Mouse (Mus musculus) right cerebral cortex, adult 2 months (tissue): ENCODE results near the gene Nrxn2.
A peak's percentile ranks its signal among the peaks of the same experiment; 100 is the strongest.

Experiments
- DNase-seq, 2 experiments: peaks; one replicate each; pipeline ENCODE4 v3.0.0; 2021 to 2022; ENCODE audit warnings: low spot score in 2 of 2

The Nrxn2 gene

DNA sequence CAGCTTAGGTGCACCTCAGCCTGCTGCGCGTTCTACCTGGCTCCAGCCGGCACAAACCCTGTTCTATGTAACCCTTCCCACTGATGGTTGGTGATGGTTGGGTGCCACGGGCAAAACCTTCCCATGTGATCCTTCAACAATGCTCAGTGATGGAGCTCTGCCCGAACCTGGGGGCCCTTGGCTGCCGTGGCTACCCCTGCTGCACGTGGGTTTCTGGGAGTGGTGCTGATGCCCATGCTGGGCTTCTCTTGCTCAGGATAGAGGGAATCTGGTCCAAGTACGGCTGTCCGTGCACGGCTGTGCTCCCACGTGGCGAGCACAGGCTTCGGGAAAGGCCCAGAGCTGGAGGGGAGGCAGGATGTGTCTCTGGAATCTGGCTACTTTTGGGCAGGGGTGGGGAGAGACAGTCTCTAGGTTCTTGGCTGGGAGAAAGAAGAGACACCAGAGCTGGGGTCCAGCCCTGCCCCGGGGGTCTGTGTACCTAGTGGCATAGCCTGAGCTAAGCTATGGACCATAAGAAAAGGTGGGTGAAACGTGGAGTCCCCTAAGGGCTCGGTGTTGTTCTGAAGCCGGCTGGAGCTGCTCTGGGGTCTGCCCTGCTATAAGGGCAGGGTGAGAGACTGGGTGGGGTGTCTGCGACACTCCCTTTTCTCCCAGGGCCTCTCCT, 76.1 kb downstream of the Nrxn2 start:
- no peak for DNase-seq

DNA sequence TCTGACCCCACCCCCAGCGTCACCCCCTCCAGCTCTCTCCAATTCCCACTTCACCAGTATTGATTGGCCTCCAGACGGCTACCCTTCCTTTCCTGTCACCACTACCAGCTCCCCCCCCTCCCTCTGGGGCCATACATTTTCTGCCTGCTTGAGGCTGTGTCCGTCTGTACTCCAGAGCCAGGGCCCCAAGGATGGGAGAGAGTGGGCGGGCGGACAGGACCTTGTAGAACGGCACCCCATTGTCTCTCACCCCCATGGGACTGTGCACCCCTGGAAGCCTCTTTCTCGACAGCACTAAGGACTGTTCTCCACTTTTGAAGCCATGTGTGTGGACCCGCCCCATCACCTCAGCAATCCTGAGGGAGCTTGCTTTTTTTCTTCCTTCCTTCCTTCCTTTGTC, 77.2 kb downstream of the Nrxn2 start:
- DNase-seq: no peak

DNA sequence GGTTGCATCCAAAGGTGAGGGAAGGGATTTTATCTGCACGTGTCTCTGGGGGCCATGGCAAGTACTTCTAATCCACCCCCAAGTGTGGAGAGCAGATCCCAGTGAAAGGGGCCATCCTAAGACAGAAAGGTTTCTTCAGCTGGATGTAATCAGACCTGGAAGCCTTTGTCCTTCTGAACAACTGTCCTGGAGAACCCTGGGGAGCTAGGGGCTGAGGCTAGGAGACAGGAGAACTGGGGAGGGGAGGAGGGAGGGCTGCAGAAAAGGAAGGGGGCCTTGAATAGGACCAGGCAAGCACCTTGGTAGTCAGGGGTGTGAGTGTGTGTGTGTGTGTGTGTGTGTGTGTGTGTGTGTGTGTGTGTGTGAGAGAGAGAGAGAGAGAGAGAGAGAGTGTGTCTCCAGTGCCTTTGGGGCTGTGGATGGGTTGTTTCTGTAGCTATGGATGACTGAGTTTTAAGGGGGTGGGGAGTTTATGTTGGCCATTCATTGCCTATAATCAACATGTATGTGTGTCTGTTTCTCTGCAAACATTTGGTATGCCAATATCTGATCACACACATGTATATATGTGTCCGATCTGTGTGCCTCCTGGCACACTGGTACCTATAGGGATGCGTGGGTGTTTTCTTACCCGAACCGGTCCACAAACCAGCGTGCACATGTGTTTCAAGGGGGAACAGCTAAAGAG, 78.1 kb downstream of the Nrxn2 start:
- peak in 1 of 2 experiments; percentile 45 for DNase-seq

DNA sequence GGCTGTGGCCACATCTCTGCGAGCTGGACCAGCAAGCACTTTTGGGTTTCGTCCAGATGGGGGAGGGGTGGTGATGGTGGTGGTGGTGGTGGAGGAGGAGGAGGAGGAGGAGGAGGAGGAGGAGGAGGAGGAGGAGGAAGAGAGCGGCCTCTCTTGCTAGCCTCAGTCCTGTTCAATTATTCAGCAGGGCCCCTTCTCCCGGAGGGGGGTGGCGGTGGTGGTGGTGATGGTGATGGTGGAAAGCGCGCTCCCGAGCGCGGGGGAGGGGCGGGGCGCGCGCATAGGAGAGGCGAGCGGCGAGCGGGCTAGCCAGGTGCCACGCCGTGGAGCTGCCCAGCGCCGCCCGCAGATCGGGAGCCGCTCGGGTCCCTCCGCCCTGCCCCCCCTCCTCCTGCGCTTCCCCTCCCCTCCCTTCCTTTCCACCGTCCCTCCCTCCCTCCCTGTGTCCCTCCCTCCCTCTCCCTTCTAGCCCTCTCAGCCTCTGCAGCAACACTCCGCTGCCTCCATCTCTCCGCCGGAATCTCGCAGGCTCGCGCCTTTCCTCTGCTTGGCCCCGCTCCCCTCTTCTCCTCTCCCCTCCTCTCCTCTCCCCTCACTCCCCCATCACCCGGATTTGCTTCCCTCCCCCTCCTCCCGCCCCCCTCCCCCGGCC, 78.7 kb downstream of the Nrxn2 start:
- DNase-seq: peak; percentile 74 to 76

DNA sequence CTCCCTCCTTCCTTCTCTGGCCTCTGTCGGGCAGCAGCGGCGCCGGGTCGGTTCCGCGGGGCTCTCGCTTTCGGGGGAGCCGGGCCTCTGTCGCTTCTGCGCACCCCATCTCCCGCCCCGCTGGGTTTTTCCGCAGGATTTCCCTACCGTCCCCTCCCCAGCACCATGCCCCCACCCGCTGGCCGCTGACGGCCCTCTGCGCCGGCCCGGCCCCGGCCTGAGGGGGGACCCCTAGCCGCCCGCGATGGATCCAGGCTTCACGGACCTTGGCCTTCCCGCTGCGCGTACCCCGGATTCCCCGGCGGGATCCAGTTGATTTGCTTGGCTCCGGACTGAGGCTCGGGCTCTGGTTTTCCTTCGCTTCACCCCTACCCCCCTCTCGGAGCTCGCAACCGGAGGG, 79.3 kb downstream of the Nrxn2 start:
- no peak for DNase-seq

DNA sequence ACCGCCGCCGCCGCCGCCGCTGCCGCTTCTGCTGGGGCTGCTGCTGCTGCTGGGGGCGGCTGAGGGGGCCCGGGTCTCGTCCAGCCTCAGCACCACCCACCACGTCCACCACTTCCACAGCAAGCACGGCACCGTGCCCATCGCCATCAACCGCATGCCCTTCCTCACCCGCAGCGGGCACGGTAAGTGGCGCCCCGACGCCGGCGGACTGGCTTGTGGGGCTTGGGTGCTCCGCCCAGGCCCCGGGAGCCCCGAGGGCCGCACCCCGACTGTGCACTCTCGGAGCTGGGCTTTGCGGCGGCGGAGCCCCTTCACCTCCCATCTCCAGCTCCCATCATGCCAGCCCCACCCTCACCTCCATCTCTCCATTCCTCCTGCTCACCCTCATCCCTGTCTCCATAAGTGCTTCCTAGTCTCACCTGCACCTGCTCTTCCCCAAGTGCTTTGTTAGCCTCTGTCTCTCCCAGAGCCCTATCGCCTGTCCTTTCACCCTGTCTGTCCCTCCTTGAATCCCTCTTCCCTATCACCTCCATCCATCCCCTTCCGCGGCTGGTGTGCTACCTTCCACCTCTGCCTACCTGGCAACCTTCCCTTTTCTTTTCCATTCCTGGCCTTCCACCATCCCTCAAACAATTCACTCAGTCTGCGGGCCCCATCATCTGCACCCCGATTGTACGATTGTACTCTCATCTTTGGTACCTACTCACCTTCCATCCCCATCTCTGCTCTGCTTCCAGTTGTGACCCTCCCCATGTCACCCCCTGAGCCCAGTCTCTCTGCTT, 80.0 kb downstream of the Nrxn2 start:
- DNase-seq: no peak

DNA sequence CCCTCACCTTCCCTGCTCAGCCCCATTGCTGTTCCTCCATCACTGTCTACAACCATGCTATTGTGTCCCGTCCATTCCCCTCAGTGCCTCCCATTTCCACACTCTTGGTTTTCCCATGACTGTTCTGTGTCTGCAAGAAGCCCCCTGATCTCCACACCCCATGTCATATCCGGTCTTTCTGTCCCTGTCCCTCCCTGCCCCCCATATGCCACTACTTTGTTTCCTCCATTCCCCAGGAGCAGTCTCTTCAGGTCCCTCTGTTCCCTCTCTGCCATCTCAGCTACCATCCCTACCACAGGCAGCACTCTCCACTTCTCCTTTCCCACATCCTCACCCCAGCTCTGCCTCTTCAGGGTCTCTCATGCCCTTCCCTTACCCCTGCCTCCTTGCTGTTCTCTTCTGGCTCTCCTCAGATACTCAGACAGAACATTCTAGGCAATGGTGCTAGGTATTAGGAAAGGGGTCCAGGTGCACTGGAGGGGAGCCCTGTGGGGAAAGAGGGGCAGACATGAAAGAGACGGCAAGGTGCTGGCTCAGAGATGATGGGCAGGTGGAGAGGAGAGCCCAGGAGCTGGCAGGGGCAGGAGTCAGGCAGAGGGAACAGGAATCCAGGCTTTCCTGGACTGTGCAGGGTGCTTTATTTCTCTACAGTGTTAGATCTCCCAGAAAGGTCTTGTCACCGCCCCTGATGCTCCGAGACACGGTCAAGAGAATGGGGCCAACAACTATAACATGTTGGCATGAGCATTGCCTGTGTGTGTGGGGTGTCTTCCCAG, 81.5 kb downstream of the Nrxn2 start:
- no peak for DNase-seq

DNA sequence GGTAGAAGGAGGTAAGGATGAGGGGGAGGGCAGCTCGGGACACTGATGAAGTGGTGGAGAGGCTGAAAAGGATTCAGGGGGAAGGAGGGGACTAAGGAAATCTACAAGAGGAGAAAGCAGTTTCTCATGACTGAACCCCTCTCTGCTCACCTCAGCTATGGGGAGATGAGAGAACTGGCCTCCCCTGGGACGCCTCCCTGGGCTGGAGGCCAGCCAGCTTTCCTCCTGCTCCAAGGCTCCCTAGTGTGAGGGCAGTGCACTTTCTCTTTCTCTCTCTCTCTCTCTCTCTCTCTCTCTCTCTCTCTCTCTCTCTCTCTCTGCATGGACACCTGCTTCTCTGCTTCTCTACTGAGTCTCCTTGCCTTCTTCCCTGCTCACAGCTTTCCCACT, 82.1 kb downstream of the Nrxn2 start:
- no peak for DNase-seq

DNA sequence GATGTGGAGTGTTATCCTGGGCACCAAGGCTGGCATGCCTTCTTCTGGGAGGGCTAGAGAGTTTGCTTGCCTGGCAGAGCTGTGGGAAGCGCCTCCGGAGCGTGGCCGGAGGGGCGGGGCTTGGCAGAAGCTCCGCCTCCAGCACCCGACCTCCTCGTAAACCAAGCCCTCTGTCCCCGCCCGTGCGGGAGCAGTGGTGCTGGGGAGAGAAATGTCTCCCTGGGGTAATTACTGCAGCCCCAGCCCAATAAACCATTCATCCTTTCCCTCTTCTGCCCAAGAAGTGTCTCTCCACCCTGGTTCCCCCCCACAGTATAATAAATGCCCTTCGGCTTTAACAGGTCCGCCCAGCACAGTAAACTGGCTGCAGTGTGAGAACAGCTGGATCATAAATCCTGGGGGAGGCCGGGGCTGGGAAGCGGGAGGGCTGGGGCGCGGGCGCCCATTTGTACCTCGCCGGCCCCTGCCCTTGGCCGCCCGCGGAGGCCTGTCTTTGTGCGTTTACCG, 83.6 kb downstream of the Nrxn2 start:
- peak; percentile 77 to 84 for DNase-seq

DNA sequence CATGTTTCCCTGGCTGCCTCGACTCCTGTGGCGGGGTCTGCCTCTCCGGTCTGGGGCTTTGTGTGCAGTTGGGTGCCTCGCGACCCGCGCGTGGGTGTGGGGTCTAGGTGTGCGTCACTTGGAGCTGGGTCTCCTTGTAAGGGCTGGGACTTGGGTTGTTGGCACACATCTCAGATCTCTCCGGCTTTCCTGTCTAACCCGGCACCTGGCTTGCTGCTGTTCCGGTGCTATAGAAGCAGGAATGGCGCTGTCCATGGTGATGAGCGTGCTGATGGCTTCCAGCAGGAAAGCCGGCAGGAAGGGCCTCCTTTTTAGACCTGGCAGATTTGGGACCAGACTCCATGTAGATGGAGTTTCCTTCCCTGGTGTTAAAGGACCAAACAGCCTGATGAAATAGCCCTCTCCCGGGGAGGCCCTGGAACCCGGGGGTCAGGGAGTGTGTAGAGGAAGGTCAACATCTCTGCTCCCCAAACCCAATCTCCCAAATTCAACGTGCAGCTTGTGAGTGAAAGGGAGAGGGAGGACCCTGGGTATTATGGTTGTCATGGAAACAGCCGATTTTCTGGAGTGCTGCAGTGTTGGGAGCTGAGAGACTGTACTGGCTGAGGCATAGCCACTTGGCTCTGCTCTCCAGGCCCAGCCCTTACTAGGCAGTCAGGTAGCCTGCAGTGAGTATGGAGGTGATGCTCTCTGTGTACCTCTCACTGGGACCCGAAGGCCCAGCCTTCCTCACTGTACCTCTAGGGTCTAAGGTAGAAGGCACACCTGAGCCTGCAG, 84.2 kb downstream of the Nrxn2 start:
- peak; percentile 64 to 69 for DNase-seq

DNA sequence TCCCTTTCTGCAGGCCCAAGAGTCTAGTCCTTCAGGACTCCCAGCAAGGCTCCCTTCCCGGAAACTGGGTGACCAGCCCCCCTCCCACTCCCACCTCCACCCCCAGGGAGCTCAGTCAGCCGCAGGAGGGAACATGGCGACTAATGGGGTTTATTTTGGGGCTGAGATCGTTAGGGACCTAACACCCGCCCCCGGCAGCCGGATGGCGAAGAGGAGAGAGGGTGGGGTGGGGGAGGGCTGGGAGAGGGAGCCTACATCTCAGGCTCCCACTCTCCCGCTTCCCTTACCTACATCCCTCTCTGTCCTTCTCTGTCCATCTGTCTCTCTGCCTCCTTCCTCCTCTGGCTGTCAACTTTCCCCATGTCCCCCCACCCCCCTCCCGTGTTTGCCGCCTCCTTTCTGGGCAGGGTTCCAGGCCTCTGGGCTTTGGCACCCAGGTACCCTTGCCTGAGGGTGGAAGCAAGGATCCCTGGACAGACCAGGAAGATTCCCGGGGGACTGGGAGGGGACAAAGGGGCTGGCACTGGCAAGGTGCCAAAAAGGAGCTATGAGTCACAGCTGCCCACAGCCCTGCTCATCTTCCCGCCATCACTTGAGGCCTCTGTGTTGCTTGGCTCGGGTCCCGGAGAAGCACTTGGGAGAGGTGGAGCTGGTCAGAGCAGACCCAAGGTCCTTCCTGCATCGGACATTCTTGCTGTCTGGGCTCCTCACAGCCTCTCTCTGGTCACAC, 85.6 kb downstream of the Nrxn2 start:
- DNase-seq: peak; percentile 77 to 79

DNA sequence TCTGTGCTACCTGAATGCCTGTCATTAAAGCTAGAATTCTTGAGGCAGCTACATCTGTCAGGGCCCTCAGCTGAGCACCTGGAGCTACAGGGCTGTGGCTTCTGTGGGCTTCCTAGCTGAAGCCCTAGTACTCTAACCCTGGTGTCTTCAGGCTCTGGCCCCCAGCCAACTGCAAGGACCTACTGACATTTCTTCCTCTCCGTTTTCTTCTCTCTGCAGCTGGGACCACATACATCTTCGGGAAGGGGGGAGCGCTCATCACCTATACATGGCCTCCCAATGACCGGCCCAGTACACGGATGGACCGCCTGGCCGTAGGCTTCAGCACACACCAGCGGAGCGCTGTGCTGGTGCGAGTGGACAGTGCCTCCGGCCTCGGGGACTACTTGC, 86.1 kb downstream of the Nrxn2 start:
- DNase-seq: no peak

DNA sequence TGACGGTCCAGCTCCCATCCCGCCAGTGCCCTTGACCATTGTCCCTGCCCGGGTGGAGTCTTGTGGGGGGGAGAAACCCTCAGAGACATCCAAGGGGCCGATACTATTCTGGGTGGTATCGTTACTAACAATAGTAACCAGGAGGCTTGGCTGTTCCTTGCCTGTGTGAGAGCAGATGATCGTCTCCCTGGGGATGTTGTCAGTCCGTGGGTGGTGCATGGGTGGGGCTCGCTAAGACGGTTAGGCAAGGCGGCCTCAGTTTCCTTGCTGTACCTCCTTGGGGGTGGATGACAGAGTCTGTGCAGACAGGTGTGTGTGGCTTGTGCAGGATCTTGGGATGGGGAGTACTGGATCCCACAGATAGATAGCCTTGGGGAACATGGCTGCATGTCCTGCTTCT, 88.9 kb downstream of the Nrxn2 start:
- peak; percentile 72 to 78 for DNase-seq

DNA sequence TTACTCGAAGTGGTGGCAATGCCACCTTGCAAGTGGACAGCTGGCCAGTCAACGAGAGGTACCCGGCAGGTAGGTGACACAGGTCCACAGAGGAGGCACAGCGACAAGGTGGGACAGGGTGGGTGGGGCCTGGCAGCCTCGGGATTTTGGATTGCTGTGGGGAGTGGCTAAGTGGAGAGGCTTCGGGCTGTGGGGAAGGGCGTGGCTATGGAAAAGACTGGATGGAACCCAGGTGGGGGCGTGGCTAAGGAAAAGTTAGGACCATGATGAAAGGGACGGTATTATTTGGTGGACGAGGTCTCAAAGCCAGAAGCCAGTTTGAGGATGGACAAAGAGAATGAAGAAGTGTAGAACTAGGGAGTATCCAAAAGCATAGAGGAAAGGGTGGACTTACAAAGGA, 91.3 kb downstream of the Nrxn2 start:
- DNase-seq: no peak

DNA sequence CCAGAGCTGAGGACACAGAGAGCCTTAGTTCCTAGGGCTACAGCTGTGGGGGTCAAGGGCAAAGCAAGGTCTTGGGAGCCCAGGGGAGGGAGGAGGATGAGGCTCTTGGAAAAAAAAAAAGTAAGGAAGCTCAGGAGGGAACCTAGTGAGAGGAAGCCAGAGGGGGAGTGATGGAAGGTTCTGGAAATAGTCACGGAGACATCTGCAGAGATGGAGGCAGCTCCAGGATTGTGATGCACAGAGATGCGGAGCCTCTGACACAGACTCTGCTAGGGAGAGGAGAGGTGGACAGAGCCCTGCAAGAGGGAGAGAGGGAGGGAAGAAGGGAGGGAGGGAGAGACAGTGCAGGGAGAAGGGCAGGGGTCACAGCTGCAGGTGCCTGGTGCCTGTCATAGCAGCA, 92.0 kb downstream of the Nrxn2 start:
- no peak for DNase-seq

DNA sequence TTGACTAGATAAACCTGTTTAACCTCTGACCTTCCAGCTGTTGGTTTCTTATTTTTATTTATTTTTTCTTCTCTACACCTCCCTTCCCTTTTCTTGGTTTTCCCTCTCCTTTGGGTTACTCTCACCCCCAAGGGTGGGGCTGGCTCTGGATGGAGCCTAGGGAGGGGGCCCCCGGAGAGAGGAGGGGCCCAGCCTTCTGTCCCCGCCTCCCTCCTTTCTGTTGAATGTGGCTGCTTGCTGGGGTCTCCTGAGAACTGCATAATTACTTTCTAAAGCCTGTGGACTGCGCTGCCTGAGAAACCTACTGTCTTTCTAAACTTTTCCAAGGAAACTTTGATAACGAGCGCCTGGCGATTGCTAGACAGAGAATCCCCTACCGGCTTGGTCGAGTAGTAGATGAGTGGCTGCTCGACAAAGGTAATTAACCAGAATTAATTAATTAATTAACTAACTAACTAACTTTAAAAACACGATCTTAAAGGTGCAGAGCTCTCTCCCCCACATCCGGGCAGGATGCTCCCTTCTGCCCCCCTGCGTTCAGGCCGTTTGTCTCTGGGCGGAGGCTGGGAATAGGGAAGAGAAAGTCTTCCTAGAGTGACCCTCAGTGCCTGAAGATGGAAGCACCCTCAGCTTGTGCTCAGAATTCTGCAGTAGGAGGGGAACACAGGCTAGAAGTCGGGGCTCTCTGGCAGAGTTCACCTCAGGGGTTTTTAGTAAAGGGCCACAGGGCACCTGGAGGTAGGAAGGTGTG, 95.0 kb downstream of the Nrxn2 start:
- DNase-seq: no peak

DNA sequence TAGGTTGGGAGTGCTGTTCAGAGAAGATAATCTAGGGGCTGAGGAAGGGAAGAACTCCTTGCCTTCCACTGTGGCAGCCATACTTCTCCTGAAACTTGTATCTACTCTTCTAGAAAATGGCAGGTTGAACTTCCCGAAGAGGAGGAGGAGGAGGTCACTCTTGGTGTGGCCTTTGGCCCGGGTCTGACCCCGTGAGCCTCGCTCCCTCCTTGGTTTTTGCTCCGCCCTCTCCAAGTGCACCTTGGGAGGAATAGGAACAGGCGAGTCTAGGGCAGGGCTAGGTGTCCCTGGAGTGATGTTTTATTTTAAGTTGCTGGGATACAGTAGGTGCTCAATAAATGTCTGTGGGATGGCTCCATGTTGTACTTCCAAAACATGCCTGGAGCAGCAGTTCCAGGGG, 96.4 kb downstream of the Nrxn2 start:
- no peak for DNase-seq

DNA sequence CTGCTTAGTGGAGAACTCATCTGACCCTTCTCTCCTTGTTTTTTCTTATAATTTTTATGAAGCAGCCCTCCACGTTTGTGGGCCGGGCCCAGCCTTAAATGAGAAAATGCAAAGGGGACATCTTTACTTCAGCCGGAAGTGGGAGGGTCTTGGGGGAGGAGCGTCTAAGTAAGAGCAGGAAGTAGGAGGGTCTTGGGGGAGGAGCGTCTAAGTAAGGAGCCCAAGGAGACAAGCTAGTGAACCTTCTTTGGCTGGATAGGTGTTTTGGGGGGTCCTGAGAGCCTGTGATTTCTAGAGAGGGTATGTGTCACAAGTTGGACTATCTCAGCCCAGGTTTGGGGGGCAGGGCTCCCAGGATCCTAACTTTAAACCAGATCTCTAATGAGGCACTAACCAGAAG, 96.9 kb downstream of the Nrxn2 start:
- DNase-seq: no peak

DNA sequence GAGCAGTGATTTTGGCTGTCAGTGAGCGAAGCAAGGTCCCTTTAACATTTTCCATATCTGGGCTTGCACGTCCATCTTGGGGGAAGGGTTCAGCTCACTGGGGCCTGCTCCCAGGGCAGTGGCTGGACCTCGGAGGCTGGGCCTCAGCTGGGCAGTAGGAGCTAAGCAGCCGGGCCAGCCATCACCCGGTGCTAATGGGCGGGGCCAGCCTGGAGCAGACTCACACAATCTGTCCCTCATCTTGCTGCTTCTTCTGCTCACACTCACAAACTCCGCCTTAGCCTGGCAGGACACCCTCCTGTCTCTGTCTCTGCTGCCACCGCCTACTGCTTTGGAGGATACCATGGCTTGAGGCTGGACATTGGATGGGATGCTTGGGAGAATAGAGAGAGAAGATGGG, 97.6 kb downstream of the Nrxn2 start:
- no peak for DNase-seq
